Mouse (Mus musculus) heart, adult 2 months (tissue): ENCODE measurements around the gene S1pr1.

Experiments
- CTCF ChIP-seq: fragments of 200-600 bp; IDR thresholded peaks from 2 replicates; pipeline ENCODE4 v1.8.1; 2022; ENCODE audit warnings: antibody characterized with exemption, mild to moderate bottlenecking, moderate library complexity
- POLR2A ChIP-seq: fragments of 200-500 bp; IDR thresholded peaks from 2 replicates; pipeline ENCODE4 v1.6.1; 2011; ENCODE audit warnings: mild to moderate bottlenecking, low read depth, low read length, control low read depth; ENCODE audit not compliant: insufficient read depth

- no peak for TF ChIP-seq CTCF
- TF ChIP-seq POLR2A, result no peak
Observed at GRCm38 (mm10) chr3:115702089-115702488, 12.8 kb downstream of the S1pr1 start.
